Mouse (Mus musculus) myocyte (in vitro differentiated cells): ENCODE data around the gene Fgfr1op2.

Experiments
- E2F4 ChIP-seq: IDR thresholded peaks from one replicate; pipeline ENCODE4 v1.6.1; 2011; ENCODE audit warnings: mild to moderate bottlenecking, control low read depth, moderate library complexity; ENCODE audit not compliant: insufficient read depth
- MYOG ChIP-seq, 3 experiments: IDR thresholded peaks; one replicate each; pipeline ENCODE4 v1.6.1; 2011; ENCODE audit warnings: control low read depth in 2 of 3, low read depth in 2 of 3, mild to moderate bottlenecking in 2 of 3; ENCODE audit not compliant: insufficient read length in 2 of 3, control insufficient read depth in 1 of 3, insufficient read depth in 1 of 3
- POLR2A ChIP-seq: IDR thresholded peaks from one replicate; pipeline ENCODE4 v1.6.1; 2011; ENCODE audit warnings: low read depth, mild to moderate bottlenecking, control low read depth, moderate library complexity; ENCODE audit not compliant: insufficient read length
- POLR2AphosphoS2 ChIP-seq: IDR thresholded peaks from one replicate; pipeline ENCODE4 v1.6.1; 2011; ENCODE audit warnings: low read depth, control low read depth; ENCODE audit not compliant: insufficient read length
- SRF ChIP-seq: IDR thresholded peaks from one replicate; pipeline ENCODE4 v1.6.1; 2011; ENCODE audit warnings: low read depth; ENCODE audit not compliant: control insufficient read depth, insufficient read length
- TCF12 ChIP-seq: IDR thresholded peaks from one replicate; pipeline ENCODE4 v1.6.1; 2011; ENCODE audit warnings: mild to moderate bottlenecking, control low read depth; ENCODE audit not compliant: poor library complexity, insufficient read depth, severe bottlenecking
- TCF3 ChIP-seq: IDR thresholded peaks from one replicate; pipeline ENCODE4 v1.6.1; 2011; ENCODE audit warnings: low read depth, control low read depth; ENCODE audit not compliant: insufficient read length
- USF1 ChIP-seq: IDR thresholded peaks from one replicate; pipeline ENCODE4 v1.6.1; 2011; ENCODE audit warnings: low read depth, mild to moderate bottlenecking, control low read depth, moderate library complexity

DNA sequence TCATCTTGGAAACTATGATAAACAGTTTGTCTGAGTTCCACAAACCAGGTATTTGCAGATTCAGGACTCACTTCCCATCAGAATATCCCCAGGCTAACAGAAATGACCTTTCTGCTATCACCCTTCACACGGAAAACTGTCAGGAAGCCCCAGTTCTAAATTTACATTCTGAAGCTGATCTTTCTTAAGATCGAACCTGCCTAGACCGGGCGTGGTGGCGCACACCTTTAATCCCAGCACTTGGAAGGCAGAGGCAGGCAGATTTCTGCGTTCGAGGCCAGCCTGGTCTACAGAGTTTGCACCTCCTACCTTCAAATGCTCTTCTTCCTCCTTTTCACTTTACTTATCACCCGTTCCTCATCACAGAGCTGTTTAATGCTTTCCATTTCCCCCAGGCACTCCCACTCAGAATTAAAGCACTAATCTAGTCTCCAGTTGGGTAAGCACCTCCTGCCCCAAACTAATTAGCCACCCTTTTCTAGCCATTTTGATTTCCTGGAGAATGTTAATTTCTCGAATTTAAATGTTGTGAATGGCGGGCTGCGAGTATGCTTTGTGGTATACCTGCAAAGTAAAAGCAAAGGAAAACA is 64.7 kb downstream of the Fgfr1op2 start:
- TF ChIP-seq POLR2A: no peak
- no peak for TF ChIP-seq TCF12
- no peak for TF ChIP-seq TCF3
- no peak for TF ChIP-seq USF1
- TF ChIP-seq E2F4: no peak
- TF ChIP-seq POLR2AphosphoS2: no peak
- TF ChIP-seq MYOG (IDR thresholded peaks at IDR 0.05; ENCODE audit: control insufficient read depth in 1 of 3, insufficient read depth in 1 of 3, insufficient read length in 2 of 3, low read depth in 2 of 3): no peak
- no peak for TF ChIP-seq SRF
